Mouse (Mus musculus) cerebellum, adult 8-10 months (tissue): ENCODE data around the gene Patl2.
"Not testable (repeated sequence)": the region's sequence is repeated elsewhere in the genome, so short reads cannot be mapped to it uniquely, and the experiment has no call there.

Experiments used
- DNase-seq: peaks from one replicate; pipeline ENCODE4 v3.0.0; 2022

Patl2 gene

GRCm38 (mm10) chr2:122186106-122186505 lies at the start of gene Patl2, which contains the start of gene Terb2:
Gene Patl2, minus strand, starts transcription at chr2:122186189.
Gene Terb2, plus strand, starts transcription at chr2:122186272.
- no peak for DNase-seq

GRCm38 (mm10) chr2:122235425-122235824 lies 49.4 kb upstream of the Patl2 start:
- DNase-seq = no peak

- DNase-seq = peak; percentile 66
Measured at GRCm38 (mm10) chr2:122234611-122235288, 48.8 kb upstream of the Patl2 start, which contains the start of gene Sord. Gene Sord, plus strand, starts transcription at chr2:122234749.

- peak; percentile 32 for DNase-seq
Measured at GRCm38 (mm10) chr2:122233759-122234557, 48.0 kb upstream of the Patl2 start.

- DNase-seq = no peak
Measured at GRCm38 (mm10) chr2:122233341-122233740, 47.4 kb upstream of the Patl2 start.

GRCm38 (mm10) chr2:122231616-122232015 lies 45.6 kb upstream of the Patl2 start:
- DNase-seq = no peak

GRCm38 (mm10) chr2:122230395-122230794 lies 44.4 kb upstream of the Patl2 start:
- DNase-seq = no peak

GRCm38 (mm10) chr2:122223654-122224053 lies 37.7 kb upstream of the Patl2 start:
- no peak for DNase-seq

- no peak for DNase-seq
Measured at GRCm38 (mm10) chr2:122222272-122222671, 36.3 kb upstream of the Patl2 start.

GRCm38 (mm10) chr2:122221798-122222197 lies 35.8 kb upstream of the Patl2 start:
- no peak for DNase-seq

GRCm38 (mm10) chr2:122221378-122221777 lies 35.4 kb upstream of the Patl2 start:
- DNase-seq = no peak

GRCm38 (mm10) chr2:122218234-122218633 lies 32.2 kb upstream of the Patl2 start:
- DNase-seq = no peak

GRCm38 (mm10) chr2:122217075-122217474 lies 31.1 kb upstream of the Patl2 start:
- not testable (repeated sequence) for DNase-seq

GRCm38 (mm10) chr2:122210534-122211228 lies 24.7 kb upstream of the Patl2 start:
- no peak for DNase-seq

- no peak for DNase-seq
Measured at GRCm38 (mm10) chr2:122206440-122207107, 20.6 kb upstream of the Patl2 start.

- DNase-seq = no peak
Measured at GRCm38 (mm10) chr2:122201501-122201900, 15.5 kb upstream of the Patl2 start.

- DNase-seq = peak; percentile 9
Measured at GRCm38 (mm10) chr2:122194509-122194929, 8.5 kb upstream of the Patl2 start.

GRCm38 (mm10) chr2:122191849-122192248 lies 5.9 kb upstream of the Patl2 start:
- DNase-seq = no peak

- DNase-seq = no peak
Measured at GRCm38 (mm10) chr2:122186751-122187150, 762 bp upstream of the Patl2 start.

GRCm38 (mm10) chr2:122185086-122185485 lies 903 bp downstream of the Patl2 start:
- DNase-seq = no peak

GRCm38 (mm10) chr2:122180051-122180822 lies 5.8 kb downstream of the Patl2 start:
- no peak for DNase-seq

- no peak for DNase-seq
Measured at GRCm38 (mm10) chr2:122172188-122172587, 13.8 kb downstream of the Patl2 start.
